Mouse (Mus musculus) midbrain, postnatal 0 days (tissue): ENCODE results near the gene Unc93b1. TPM values are rescaled to one million over a fixed set of nuclear protein-coding genes. Genes with fewer than 3 reads are reported as not detected.
"Not testable (repeated sequence)": the region's sequence is repeated elsewhere in the genome, so short reads cannot be mapped to it uniquely, and the experiment has no call there.

Source experiments
- ATAC-seq: fragments of 200-750 bp; cut with Nextera tagmentation; 2 replicates; pipeline ENCODE4 v1.8.0; 2017; ENCODE audit warnings: moderate number of reproducible peaks, mild to moderate bottlenecking, moderate TSS enrichment, moderate library complexity; ENCODE audit not compliant: low FRiP score
- DNase-seq: peaks from one replicate; pipeline ENCODE4 v3.0.0-alpha.2; 2015; ENCODE audit warnings: low spot score
- H3K27ac ChIP-seq: fragments of 300-500 bp; sonication (generic); 2 replicates; pipeline ENCODE4 v1.5.1; 2014; ENCODE audit warnings: low read depth, mild to moderate bottlenecking, low read length, mixed read lengths
- H3K27me3 ChIP-seq: fragments of 300-500 bp; sonication (generic); 2 replicates; pipeline ENCODE4 v1.6.1; 2014; ENCODE audit warnings: low read length, control low read depth, mixed read lengths; ENCODE audit not compliant: insufficient read depth
- H3K36me3 ChIP-seq: fragments of 300-500 bp; sonication (generic); 2 replicates; pipeline ENCODE4 v1.6.1; 2014; ENCODE audit warnings: low read length, control low read depth, mixed read lengths; ENCODE audit not compliant: insufficient read depth
- H3K4me1 ChIP-seq: fragments of 300-500 bp; sonication (generic); 2 replicates; pipeline ENCODE4 v1.6.1; 2014; ENCODE audit warnings: mild to moderate bottlenecking, control low read depth, antibody characterized with exemption, low read length, mixed read lengths; ENCODE audit not compliant: insufficient read depth
- H3K4me2 ChIP-seq: fragments of 300-500 bp; sonication (generic); 2 replicates; pipeline ENCODE4 v1.6.1; 2014; ENCODE audit warnings: low read depth, mild to moderate bottlenecking, low read length, mixed read lengths; ENCODE audit not compliant: poor library complexity, severe bottlenecking
- H3K4me3 ChIP-seq: fragments of 300-500 bp; sonication (generic); 2 replicates; pipeline ENCODE4 v1.5.1; 2014; ENCODE audit warnings: low read depth, mild to moderate bottlenecking, low read length, moderate library complexity
- H3K9ac ChIP-seq: fragments of 300-500 bp; sonication (generic); replicated peaks from 2 replicates; pipeline ENCODE4 v1.6.1; 2014; ENCODE audit warnings: mild to moderate bottlenecking, low read length, moderate library complexity, mixed read lengths; ENCODE audit not compliant: poor library complexity, severe bottlenecking
- H3K9me3 ChIP-seq: fragments of 300-500 bp; sonication (generic); 2 replicates; pipeline ENCODE4 v1.6.1; 2016; ENCODE audit warnings: low read length, control low read depth
- CTCF ChIP-seq: IDR thresholded peaks from 2 replicates; pipeline ENCODE4 v1.5.1; 2016; ENCODE audit warnings: antibody characterized with exemption, mild to moderate bottlenecking
- WGBS: fragments of 180-500 bp; shearing (Covaris S2); extraction: QIAGEN DNeasy Blood & Tissue Kit; methylation state at CpG from one replicate; pipeline ENCODE4 v1.1.7; 2014; 5-methylcytosine and 5-hydroxymethylcytosine counted together
- polyA plus RNA-seq: library from polyadenylated mRNA; unstranded; fragments of >200 nt; fragmentation: Nextera tagmentation; extraction: Ambion mirVana; gene quantifications from 2 replicates; pipeline ENCODE4 v1.2.1, GENCODE M21; 2015
- total RNA-seq: library from RNA; depleted of rRNA; stranded (reverse); fragments of >200 nt; gene quantifications from 2 replicates; pipeline ENCODE4 v1.2.3, GENCODE M21; 2014

Unc93b1 gene
- total and polyA plus RNA-seq, 2 experiments from 2014 or later, result 11.2 to 23.2 TPM

DNA sequence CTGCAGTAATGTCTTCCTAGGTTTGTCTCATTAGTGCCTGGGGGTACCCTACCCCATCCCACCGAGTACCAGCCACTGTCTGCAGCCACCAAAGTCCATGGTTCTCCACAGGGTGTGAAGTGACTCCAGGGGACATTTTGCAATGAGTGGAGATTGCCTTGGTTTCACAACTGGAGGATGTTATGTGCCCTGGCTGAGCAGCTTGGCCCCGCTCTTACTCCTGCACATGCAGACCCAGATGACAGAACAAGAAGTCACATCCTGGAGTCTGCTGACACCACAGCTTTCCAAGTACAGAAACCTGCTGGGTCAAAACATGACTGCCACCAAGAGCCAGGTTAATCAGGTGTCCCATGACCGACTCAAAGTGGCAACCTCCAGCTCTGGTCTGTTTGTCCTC is 20.0 kb downstream of the Unc93b1 start:
- H3K9me3 ChIP-seq, result no peaks in the 10 kb centered on the region
- ATAC-seq (no peak), DNase-seq (no peak)
- no peaks in the 10 kb centered on the region for H3K4me1 ChIP-seq
- no peak overlapping the region for H3K9ac ChIP-seq
- H3K27me3 ChIP-seq, result no peaks in the 10 kb centered on the region
- H3K36me3 ChIP-seq, result no peaks in the 10 kb centered on the region
- H3K4me3 ChIP-seq, result no peak overlapping the region
- H3K4me2 ChIP-seq, result no peak overlapping the region
- 79% methylated on average over 3 of the region's 3 CpGs for WGBS
- H3K27ac ChIP-seq, result no peak overlapping the region
- TF ChIP-seq CTCF, result no peak

- Histone ChIP-seq H3K27me3 (no peaks in the 10 kb centered on the region), H3K27ac (no peak overlapping the region), H3K4me1 (no peaks in the 10 kb centered on the region), H3K36me3 (no peaks in the 10 kb centered on the region), H3K9me3 (no peaks in the 10 kb centered on the region), H3K4me2 (no peak overlapping the region), H3K9ac (no peak overlapping the region), H3K4me3 (no peak overlapping the region)
- no peak for DNase-seq
- ATAC-seq, result no peak
- TF ChIP-seq CTCF, result no peak
- 58% methylated on average over 4 of the region's 4 CpGs for WGBS
Measured at GRCm38 (mm10) chr19:3955804-3956203, 20.8 kb downstream of the Unc93b1 start.

GRCm38 (mm10) chr19:3957296-3958036 is 22.5 kb downstream of the Unc93b1 start:
- not testable (repeated sequence) for H3K4me1 ChIP-seq
- WGBS, result 83% methylated on average over 5 of the region's 5 CpGs

DNA sequence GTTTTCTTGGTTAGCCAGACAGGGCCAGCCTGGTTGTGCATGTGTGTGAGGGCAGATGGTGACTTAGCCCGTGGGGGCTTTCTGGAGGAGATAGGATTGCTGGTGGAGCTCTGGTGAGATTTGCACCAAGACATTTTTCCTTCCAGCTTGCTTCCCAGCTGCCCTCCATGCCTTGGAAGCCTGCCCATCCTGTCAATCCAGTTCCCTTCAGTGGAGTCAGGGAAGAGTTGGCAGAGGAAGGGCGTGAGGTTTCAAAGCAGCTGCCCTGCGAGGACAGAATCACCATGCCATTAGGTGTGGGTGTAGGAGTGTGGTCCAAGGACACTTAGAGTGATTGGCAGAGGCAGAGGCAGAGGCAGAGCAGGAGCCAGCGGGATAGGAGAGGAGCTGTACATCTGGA is 23.5 kb downstream of the Unc93b1 start, which contains the start of gene Aldh3b3:
Gene Aldh3b3 (plus strand): TSS at position 176 of the 400 bp plus-strand sequence.
- WGBS, result 74% methylated on average over 4 of the region's 4 CpGs

More at GRCm38 (mm10) chr19:3957296-3958036, 22.5 kb downstream of the Unc93b1 start:
- not testable (repeated sequence) for H3K36me3 ChIP-seq, H3K27ac ChIP-seq, H3K9ac ChIP-seq, H3K4me2 ChIP-seq, H3K27me3 ChIP-seq, H3K4me3 ChIP-seq, H3K9me3 ChIP-seq, DNase-seq, ATAC-seq

DNA sequence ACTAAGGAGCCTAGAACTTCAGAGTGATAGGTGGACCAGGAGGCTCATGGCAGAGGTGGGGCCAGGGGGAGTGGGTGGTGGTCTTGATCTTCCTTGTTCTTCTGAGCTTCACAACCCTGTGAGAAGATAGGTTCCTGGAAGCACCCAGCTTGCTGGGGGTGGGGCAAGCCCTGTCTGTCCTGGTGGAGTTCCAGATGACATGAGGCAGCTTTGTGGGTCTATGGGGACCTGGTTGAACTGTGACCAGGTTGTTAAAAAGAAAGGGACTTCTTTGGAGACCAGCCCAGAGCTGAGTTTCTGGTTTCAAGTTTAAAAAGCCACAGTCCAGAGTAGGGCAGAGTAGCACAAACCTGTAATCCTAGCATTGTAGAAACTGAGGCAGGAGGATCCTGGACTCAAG is 24.0 kb downstream of the Unc93b1 start:
- no peak overlapping the region for H3K4me3 ChIP-seq
- no peaks in the 10 kb centered on the region for H3K9me3 ChIP-seq
- ATAC-seq, result no peak
- H3K9ac ChIP-seq, result no peak overlapping the region
- no peak for DNase-seq
- no peak for TF ChIP-seq CTCF
- no peak overlapping the region for H3K4me2 ChIP-seq
- no peaks in the 10 kb centered on the region for H3K4me1 ChIP-seq
- H3K27ac ChIP-seq, result no peak overlapping the region
- no peaks in the 10 kb centered on the region for H3K27me3 ChIP-seq
- H3K36me3 ChIP-seq, result no peaks in the 10 kb centered on the region

More for the DNA sequence above, 23.5 kb downstream of the Unc93b1 start, which contains the start of gene Aldh3b3:
- no peak for ATAC-seq
- Histone ChIP-seq H3K27ac (no peak within 1 kb of the TSS), H3K9ac (no peak within 1 kb of the TSS), H3K4me2 (no peak within 1 kb of the TSS), H3K27me3 (no peaks in the 10 kb centered on the region), H3K36me3 (no peaks in the 10 kb centered on the region), H3K4me1 (no peaks in the 10 kb centered on the region), H3K4me3 (no peak within 1 kb of the TSS), H3K9me3 (no peaks in the 10 kb centered on the region)
- peak; percentile 51 for DNase-seq
- TF ChIP-seq CTCF, result no peak

DNA sequence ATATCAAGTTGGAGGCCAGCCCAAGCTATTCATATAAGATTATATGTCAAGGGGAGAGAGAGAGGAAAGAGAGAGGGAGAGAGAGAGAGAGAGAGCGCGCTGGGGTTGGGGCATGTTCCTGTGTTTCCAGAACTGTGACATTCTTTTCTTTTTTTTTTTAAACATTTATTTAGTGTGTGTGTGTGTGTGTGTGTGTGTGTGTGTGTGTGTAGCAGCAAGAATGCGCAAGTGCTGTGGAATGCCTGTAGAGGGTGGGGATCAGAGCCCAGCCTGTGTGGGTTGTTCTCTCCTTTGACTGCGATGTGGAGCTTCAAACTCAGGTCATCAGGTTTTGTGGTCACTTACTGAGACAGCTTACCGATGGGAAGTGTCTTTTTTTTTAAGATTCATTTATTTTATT is 25.2 kb downstream of the Unc93b1 start:
- H3K4me1 ChIP-seq, result no peaks in the 10 kb centered on the region
- no peak overlapping the region for H3K4me2 ChIP-seq
- no peaks in the 10 kb centered on the region for H3K36me3 ChIP-seq
- ATAC-seq (no peak), DNase-seq (no peak)
- no peaks in the 10 kb centered on the region for H3K27me3 ChIP-seq
- H3K9ac ChIP-seq, result no peak overlapping the region
- 92% methylated on average over 5 of the region's 5 CpGs for WGBS
- H3K4me3 ChIP-seq, result no peak overlapping the region
- no peak overlapping the region for H3K27ac ChIP-seq
- TF ChIP-seq CTCF, result no peak
- no peaks in the 10 kb centered on the region for H3K9me3 ChIP-seq

DNA sequence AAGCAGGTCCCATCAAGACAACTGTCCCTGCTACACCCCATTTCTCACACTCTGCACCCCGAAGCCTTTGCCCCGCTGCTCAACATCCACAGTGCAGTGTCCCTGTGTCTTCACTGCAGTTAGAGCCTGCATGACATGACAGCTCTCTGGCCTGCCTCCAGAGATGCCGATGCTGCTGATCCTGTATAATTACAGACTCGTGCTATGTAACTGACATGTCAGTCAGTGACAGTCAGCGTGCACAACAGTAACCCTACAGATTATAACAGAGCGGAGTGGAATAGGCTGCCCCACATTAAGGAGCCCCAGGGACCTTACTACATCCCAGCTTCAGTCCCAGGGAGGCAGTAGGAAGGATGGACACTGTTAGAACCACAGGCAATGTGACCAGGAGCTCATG is 26.8 kb downstream of the Unc93b1 start:
- H3K9ac ChIP-seq, H3K4me3 ChIP-seq, H3K27me3 ChIP-seq, ATAC-seq, DNase-seq, H3K4me1 ChIP-seq, H3K9me3 ChIP-seq, H3K36me3 ChIP-seq, H3K27ac ChIP-seq, H3K4me2 ChIP-seq: not testable (repeated sequence)
- WGBS, result 70% methylated on average over 6 of the region's 6 CpGs
